Mouse (Mus musculus) lung, postnatal 0 days (tissue): ENCODE results near the gene Fga.

Source experiments
- CTCF ChIP-seq: IDR thresholded peaks from 2 replicates; pipeline ENCODE4 v1.5.1; 2016; ENCODE audit warnings: antibody characterized with exemption, mild to moderate bottlenecking
- EP300 ChIP-seq: IDR thresholded peaks from 2 replicates; pipeline ENCODE4 v1.6.1; 2016; ENCODE audit warnings: antibody characterized with exemption, mild to moderate bottlenecking, control low read depth

DNA sequence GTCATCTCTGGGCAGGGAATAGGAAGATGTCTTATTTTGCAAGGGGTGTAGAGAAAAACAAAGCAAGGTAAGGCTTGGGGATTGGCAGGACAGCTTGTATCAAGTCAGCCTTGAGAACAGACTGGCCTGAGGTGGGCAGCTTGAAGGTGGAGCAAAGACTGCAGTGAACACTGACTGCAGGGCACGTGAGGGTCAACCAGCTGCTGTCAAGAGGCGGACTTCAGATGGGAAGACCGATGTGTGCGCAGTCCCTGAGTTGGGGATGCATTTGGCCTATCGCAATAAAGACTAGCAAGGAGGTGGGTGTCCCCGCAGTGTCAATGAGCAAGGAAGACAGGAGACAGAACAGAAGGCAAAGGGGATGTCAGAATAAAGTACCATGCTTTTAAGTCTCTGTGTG is 32.9 kb upstream of the Fga start:
- no peak for TF ChIP-seq CTCF
- TF ChIP-seq EP300: no peak
